Mouse (Mus musculus) adrenal gland, postnatal 10 days (tissue): ENCODE measurements around the gene Oit3. TPM values are rescaled to one million over a fixed set of nuclear protein-coding genes. Genes with fewer than 3 reads are reported as not detected.
A peak's percentile ranks its signal among the peaks of the same experiment; 100 is the strongest.

ENCODE experiments used
- DNase-seq: peaks from one replicate; pipeline ENCODE4 v3.0.0; 2021; ENCODE audit warnings: mixed read lengths
- long read RNA-seq, 2 experiments: library from polyadenylated mRNA; stranded (forward); transcript quantifications; one replicate each; pipeline ENCODE4 v2.0.0; 2021
- total RNA-seq, 2 experiments: library from RNA; stranded (reverse); gene quantifications; 2 replicates each; pipeline ENCODE4 v1.2.3; 2021

Oit3 gene
- total RNA-seq, result 10 to 100 TPM in 1 of 2 experiments, 1 to 10 TPM in 1; 5.1 to 10.2 TPM
- long read RNA-seq, experiment 1, partial matches to known transcripts, result 3 of 7 reads
- long read RNA-seq, experiment 1, other reads (novel, unspliced or antisense), result 0 of 7 reads
- long read RNA-seq, experiment 2, result 0 reads

DNA sequence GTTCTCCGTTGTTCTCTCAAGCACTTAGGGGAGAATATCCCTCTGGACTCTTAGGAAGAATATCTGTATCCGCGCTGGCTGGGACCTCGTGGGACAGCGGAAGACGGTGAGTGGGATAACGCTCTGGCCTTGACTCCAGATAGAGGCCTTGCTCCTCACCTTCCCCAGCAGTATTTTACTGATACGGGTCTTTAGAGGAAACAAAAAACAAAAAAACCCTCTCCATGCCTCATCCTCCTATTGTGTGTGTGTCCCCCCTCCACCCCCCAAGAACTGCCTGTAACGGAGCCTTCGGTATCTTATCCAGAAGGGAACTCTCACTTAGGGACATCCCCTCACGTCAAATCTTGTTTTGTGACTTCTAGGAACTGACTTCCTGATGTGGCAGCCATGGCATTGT lies at the start of gene Oit3:
TSS of gene Oit3 (minus strand) at position 44 of the 400 bp plus-strand sequence.
- DNase-seq, result no peak

DNA sequence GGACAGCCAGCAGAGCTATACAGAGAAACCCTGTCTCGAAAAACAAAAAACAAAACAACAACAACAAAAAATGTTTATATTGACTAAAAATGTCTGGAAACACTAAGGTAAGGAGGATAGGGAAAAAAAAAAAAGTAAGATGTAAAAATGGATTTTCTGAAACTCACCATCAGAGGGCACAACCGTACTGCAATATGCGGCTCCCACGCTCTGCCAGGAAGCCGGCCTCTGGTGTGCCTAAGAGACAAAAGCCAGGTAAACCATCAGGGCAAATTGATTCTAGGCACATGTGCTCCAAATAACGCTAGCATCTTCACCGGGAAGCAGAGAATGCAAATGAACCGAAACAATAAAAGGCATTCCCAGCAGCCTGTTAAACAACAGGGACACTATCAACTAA lies 49.3 kb upstream of the Oit3 start:
- DNase-seq, result no peak

DNA sequence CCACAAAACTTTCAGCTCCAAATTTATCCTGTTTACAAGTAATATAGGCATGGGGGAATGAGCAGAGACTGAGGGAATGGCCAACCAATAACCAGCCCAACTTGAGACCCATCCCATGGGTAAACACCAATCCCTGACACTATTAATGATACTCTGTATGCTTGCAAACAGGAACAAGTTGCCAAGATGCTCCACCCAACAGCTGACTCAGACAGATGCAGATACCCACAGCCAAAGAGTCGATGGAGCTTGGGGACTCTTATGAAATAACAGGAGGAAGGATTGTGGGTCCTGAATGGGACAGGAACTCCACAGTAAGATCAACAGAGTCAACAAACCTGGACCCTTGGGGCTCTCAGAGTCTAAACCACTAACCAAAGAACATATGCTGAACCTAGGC lies 47.8 kb upstream of the Oit3 start:
- DNase-seq, result no peak

DNA sequence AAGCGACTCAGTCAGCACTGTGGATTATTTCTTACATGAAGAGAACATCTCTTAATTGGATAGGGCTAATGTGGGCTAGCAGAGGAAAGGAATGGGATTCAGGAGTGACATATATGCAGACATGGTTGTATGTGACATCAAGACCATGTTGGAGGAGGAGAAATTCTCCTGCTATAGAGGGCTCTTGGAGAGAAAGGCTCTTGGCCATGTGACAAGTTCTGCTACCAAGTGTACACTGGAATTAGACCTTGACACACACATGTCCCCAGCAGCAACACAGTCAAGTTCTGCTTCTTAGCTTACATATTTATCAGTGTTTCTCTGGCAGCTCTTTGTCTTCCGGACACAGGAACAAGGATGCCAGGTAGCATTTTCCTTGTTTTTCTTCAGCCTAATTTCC lies 45.8 kb upstream of the Oit3 start:
- DNase-seq, result no peak

DNA sequence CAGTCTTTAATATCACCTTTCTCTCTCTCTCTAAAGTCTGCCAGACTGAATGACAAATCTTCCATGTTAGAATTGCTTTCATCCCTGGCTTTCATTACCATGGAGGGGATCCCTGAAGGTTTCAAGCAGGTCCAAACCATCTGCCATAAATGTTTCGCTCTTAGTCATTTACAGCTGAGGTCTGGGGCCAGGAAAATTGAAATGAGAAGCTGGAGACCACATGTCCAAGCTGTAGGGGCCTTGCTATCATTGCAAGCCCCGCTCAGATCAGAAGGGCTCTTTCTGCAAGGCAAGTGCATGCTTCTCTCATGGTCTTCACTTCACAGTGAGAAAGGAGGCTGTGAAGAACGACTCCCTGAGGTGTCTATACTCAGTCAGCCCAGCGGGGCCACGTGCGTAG lies 42.7 kb upstream of the Oit3 start:
- DNase-seq, result no peak

DNA sequence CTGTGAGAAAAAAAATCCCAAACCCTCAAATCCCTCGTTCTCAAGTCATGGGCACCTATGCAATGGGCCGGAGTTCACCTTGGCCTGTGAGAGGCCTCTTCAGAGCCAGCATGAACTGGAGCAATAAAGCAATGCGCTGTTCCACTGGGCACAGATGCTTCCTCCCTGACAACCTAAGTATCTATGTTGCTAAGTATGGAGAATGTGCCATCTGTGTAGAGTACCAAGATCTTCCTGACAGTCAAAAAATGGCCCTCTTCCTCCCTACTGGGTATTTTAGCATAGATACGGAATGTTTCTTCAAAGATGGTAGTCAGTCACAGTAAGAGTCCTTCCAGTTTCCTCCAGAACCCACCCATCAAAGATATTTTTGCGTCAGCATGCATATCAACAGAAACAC lies 39.8 kb upstream of the Oit3 start:
- no peak for DNase-seq

DNA sequence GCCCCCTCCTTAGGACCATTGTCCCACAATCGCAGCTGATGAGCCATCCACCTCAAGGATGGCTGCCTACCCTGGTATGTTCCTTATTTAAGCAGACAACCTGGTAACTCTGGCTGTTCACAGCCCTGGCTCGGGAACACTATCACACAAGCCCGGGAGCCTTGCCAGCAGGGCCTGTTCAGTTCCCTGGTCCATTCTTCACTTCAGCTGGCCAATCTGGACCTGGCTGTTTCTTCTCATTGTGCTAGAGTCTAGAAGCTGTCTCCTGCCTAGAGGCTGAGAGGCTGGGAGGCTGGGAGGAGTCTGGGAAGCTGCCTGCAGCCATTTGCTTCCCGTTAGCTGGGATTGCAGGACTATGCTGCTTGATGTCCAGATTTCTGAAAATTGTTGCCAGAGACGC lies 28.9 kb upstream of the Oit3 start:
- DNase-seq, result peak; percentile 14

DNA sequence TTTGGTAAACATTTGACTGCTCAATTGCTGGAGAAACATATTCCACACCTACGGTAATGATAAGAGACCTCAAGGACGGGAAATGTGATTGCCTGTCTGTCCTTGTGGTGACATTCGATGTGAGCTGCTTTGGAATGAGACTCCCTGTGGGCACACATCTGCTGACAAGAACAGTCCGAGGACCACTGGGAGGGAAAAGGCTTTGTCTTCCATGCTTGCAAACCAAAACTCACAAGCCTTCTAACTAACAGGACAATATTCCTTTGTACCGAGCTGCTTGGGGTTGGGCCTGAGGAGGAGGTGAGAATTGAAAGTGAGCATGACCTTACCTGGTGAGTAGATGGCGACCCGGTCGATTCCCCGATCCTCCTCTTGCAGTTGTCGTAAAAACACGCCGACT lies 25.7 kb upstream of the Oit3 start:
- no peak for DNase-seq

DNA sequence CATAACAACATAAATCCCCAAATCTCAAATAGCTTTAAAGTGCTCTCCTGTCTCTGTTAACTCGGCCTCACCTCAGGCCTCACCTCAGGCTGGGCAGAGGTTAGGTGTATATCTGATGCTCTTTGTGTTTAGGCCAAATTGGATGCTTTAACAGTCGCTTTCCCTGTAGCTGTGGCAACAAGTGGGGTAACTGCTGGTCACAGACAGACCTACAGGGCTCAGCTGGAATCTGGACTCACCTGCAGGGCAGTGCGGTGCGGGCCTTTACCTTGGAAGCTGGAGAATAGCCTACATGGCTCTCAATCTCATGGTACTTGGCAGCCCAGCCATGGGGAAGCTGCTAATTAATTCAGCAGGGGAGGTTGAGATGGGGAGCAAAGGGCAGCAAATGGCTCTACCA lies 25.0 kb upstream of the Oit3 start:
- DNase-seq, result no peak

DNA sequence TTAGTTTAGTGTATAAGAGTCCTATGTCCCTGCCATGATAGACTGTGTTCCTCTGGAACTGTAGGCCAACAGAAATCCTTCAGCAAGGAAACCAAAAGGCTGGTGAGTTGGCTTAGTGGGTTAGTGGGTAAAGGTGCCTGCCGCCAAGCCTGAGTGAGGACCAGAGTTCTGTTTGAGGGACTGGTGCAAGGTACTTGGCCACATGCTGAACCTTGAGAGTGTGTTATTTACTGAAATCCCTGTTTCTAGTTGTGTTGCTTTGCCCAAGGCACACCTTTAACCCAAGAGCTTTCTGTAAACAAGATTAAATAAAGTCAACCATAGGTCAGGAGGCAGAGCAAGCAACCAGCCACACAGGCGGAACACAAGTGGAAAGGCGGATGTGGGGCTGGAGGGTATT lies 24.0 kb upstream of the Oit3 start:
- no peak for DNase-seq

DNA sequence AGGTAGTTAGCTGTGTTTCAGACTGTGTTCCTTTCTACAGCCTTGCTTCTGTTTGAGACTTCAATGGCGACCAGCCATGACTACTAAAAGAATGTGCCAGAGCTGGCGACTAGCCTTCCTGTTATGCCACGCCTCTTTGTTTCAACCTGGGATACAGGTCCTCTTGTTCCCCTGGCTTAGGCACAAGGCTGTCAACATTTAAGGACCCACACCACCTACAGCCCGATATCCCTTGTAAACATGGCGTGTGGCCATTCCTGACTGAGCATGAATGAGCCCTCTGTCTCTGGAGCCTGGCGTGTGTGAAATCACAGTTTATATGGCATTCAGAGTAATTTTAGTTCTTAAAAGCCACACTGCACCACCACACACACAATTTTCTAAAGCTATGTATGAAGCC lies 20.7 kb upstream of the Oit3 start:
- DNase-seq, result no peak

DNA sequence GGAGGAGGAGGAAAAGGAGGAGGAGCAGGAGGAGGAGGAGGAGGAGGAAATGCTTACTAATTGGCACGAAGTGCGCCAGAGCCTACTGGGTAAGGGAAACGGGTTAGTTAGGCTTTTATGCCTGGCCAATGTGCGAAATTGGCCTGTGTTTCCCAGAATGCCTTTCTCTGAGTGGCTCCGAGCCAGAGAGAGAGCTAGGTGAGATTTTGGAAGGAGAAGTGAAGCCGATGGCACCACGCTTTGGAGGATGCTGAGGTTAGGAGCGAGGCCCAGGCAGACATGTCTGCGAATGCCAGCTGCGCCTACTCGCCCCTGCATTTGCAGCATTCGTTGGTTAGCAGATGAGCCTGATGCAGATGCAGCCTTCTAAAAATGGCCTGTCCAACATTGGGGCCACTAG lies 18.2 kb upstream of the Oit3 start:
- no peak for DNase-seq

DNA sequence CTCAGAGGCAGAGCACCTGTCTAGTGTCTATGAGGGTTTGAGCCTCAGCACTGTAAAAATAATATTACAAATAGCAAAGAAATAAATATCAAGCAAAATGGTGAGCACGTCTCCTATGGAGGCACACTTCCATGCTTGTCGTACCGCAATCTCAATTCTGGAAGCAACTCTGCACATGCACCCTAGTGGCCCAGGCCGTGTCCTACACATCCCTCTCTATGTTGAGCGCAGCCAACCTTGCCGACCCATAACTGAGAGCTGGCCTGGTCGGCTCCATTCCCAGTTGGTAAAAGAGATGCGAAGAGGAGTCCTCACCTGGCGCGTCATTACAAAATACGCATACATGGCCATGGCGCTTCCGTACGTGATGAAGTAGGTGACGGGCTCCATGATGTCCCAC lies 13.1 kb upstream of the Oit3 start:
- no peak for DNase-seq

DNA sequence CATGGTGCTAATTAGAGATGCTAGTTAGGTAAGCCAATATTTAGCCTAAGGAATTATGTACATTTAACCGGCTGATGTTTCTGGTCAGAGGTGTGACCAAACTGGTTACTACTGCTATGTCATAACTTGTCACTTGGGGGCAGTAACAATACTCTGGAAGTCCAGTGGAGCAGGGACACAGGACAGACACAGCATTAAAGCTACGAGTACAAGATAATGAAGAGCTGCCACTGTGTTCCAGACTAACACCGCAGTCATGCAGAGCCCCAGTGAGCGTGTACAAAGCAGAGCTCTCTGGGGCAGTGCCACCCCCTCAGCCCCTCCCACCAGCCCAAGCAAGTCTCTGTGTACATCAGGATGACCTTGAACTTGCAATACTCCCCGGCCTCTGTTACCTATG lies 10.3 kb upstream of the Oit3 start:
- DNase-seq, result no peak

DNA sequence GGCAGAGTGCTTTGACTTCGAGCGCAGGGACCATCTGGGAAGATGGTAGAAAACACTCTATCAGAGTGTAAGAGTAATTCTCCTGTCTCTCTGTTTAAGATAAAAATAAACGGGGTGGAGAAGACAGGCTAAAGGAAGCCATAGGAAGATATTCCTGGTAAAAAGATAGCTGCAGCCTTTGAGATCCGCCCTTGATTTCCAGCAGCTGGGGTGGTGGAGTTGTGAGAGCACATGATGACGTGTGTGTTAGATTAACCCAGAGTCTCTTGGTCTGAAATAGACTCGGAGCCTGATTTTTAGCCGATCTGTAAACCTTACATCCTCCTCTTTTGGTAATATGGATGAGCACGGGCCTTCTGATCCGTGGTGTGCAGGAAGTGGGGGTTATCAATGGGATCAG lies 6.0 kb upstream of the Oit3 start:
- no peak for DNase-seq

DNA sequence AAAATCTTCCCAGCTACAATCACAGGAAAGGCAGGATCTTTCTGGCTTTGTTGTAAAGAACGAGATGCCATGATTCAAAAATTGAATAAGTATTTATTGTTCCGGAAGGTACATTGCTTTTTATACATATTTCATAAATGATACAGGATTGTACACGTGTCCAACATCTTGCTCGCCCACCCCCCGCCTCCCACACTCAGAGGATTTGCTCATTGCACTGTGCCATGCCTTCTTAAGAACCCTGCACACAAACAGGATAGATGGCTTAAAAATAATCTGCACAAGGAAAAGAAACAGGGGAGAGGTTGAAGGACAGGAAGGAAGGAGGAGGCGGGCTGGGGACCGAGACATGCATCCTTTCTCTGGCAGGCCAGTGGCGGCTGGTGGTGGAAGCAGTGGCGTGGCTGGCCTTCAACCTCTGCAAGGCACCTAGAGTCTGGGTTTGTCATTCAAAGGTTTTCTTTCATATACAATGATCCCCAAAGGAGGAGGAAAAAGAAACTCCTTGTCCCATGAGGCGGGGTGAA lies 5.4 kb upstream of the Oit3 start:
- no peak for DNase-seq

DNA sequence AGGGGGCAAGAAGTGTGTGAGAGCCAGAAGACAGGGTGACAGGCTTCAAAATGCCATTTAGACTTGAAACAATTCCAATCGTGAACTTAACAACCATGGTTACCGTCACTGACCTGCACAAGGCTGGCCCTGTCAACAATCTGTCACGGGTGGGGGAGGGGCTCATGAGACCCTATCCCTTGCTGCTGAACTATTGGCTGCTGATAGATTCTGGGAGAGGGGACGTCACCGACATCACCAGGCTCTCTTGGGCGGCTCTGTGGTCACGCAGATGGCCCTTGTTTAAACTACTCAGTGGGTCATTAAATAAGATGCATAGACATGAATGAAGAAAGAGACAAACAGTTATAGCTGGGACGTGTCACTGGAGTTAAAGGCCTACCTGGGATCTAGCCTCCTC lies 3.1 kb upstream of the Oit3 start:
- no peak for DNase-seq

DNA sequence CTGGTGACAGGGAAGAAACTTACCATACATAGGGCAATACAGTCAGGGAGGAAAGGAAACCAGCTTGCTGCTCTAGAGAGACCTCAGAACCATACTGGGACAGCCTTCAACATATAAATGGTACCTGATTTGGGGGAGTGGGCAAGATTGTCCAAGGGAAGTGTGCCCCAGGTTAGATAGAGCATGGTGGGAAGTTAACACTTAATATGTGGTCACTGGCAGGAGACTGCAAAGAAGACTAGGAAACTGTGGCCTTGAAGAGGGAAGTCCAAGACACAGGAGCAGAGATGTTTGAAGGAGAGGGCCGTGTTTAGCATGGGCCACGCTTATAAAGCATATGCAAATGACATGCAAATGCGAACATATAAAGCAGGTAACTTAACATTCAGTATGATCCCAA lies 2.5 kb upstream of the Oit3 start:
- DNase-seq, result no peak

DNA sequence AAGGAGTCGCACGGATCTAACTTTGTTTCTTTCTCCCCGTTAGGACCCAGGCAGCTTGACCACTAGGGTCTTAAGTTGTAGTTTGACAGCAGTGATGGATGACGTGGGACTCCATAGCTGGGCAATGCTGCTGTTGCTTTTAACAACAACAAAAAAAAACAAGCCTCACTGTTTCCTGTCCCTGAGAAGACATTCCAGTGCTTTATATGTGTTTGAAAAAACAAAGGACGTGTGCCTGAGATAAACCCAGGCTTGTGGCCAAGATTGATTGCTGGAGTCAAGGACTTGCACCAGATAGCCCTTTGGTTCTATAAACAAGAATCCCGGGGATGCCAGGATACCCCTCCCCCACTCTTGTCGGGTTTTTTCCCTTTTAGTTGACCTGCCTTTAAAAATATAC lies 1.6 kb upstream of the Oit3 start:
- DNase-seq, result peak; percentile 65

DNA sequence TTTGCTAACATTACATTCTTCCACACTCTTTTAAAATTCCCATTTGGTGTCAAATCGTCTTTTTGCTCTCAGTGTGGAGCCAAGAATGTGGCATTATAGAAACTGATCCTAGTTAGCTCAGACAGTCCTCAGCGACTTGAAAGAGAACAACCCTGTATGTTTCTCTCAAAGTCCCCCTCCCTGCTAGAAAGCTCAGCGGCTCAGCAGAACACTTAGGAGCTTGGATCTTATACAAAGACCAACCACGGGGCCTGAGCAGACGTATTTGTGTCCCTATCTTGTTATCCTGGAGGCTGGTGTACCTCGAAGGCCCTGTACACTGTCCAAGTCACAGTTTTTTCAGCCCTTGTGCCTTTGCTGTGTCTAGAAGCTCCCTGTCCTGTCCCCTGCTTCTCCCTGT lies 1.4 kb downstream of the Oit3 start:
- DNase-seq, result no peak

DNA sequence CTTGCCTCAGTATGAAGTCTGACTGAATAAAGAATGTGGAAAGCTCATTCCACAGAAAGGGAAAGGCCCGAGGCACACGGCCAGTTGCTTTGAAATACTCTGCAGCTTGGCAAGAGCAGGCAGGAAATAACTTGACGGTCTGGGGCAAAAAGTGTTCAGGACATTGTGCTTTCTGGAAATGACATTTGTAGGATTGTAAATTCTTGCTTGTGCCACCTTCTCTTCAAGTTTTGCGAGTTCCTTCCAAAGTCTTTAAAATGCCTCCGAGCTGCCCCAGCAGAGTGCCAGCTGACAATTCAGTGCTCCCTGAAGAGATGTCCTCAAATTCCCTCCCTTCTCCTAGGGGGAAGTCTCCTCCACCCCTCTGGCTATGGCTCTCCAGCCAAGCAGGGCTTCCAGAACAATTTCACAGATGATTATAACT lies 2.1 kb downstream of the Oit3 start:
- peak; percentile 68 for DNase-seq

DNA sequence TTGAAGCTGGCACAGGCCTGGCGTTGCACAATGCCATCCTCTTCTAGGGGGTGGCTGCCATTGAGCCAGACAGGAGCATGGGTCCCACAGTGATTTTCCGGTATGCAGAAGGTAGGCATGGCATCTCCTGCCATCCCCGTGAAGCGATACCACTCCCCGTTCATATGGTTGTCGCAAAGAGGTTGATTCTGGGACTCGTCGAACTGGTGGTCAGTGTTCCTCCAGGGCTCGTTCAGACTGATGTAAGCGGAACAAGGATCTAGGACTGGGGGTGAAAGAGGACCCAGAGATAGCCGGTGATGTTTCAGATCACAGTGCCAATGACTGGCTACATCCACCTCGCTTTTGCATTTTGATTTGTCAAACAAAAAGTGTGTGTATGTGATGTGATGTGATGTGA lies 2.9 kb downstream of the Oit3 start:
- DNase-seq, result no peak

DNA sequence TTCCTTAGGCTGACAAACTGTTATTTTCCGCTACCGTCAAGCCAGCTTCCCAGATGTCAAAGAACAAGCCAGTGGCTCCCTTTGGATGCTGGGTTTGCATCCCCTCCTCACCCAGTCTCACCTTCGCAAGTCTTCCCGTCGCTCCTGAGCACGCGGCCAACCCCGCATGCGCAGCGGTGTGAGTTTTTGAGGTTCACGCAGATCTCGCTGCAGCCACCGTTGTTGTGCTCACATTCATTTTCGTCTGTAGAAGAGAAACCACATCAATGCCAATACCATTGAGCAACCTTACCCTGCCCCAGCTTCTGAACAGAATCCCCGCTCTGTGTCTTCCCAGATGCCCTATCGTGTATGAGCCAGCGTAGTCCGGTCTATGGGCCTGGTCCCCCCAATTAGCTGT lies 5.8 kb downstream of the Oit3 start:
- DNase-seq, result no peak

DNA sequence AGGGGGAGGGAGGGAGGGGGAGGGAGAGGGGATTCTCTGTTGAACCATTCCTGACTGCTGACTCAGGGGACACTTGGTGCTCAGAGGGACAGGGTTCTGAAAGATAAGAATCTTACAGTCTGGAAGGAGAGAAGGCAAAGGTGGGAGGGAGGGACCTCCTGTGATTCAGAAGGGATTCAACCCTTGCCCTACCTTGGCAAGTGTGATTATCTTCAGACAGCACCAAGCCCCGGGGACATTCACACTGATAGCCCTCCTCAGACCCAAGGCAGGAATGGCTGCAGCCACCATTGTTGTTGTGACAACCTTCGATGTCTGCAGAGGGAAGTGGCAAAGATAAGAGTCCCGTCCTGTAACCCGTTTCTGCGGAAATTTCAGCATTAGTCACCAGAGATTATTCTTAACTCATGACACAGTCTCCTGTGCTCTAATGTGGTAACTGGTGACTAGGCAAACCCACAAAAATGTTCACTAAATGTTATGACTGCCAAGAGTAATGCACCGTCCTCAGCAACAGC lies 10.8 kb downstream of the Oit3 start:
- peak; percentile 50 for DNase-seq
